Mouse (Mus musculus) E14TG2a.4 (cell line): Measurements from ENCODE around the gene Tceal7.

Experiments used
- H3K27me3 ChIP-seq: 2 replicates; pipeline ENCODE4 v1.6.1; 2014; ENCODE audit warnings: low read length, control low read depth; ENCODE audit not compliant: insufficient read depth
- H3K36me3 ChIP-seq: 2 replicates; pipeline ENCODE4 v1.6.1; 2014; ENCODE audit warnings: low read length, control low read depth; ENCODE audit not compliant: insufficient read depth
- H3K4me1 ChIP-seq: replicated peaks from 2 replicates; pipeline ENCODE4 v1.6.1; 2014; ENCODE audit warnings: low read depth, low read length, control low read depth
- H3K4me3 ChIP-seq: replicated peaks from 2 replicates; pipeline ENCODE4 v1.5.1; 2014; ENCODE audit warnings: mild to moderate bottlenecking, low read length
- H3K9me3 ChIP-seq: 2 replicates; pipeline ENCODE4 v1.6.1; 2014; ENCODE audit warnings: low read length, control low read depth
- CTCF ChIP-seq: conservative IDR thresholded peaks from 2 replicates; pipeline ENCODE4 v1.5.1; 2014; ENCODE audit warnings: low read length
- NANOG ChIP-seq: IDR thresholded peaks from 2 replicates; pipeline ENCODE4 v1.6.1; 2014; ENCODE audit warnings: borderline replicate concordance, low read length, mixed read lengths
- POU5F1 ChIP-seq: IDR thresholded peaks from 2 replicates; pipeline ENCODE4 v1.6.1; 2014; ENCODE audit warnings: low read length, borderline replicate concordance

Tceal7 gene

GRCm38 (mm10) chrX:136195193-136195944 lies 19.2 kb upstream of the Tceal7 start:
- Histone ChIP-seq H3K36me3 (no peaks in the 10 kb centered on the region), H3K4me3 (no peak overlapping the region), H3K27me3 (no peaks in the 10 kb centered on the region), H3K9me3 (no peaks in the 10 kb centered on the region), H3K4me1 (no peaks in the 10 kb centered on the region)
- TF ChIP-seq NANOG (no peak), CTCF (no peak)

DNA sequence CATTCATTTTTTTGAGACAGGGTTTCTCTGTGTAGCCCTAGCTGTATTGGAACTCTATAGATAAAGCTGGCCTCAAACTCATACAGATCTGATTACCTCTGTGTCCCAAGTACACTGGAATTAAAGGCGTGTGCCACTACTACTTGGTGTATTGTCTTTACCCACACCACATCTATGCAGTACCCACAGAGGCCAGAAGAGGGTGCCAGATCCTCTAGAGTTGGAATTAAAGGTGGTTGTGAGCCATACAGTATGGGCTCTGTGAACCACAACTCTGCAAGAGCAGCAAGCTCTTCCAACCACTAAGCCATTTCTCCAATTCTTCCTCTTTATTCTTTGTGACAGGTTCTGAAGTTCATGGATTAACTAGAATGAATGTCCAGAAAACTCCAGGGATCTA lies 17.7 kb upstream of the Tceal7 start:
- Histone ChIP-seq H3K9me3 (no peaks in the 10 kb centered on the region), H3K4me1 (no peaks in the 10 kb centered on the region), H3K4me3 (no peak overlapping the region), H3K36me3 (no peaks in the 10 kb centered on the region), H3K27me3 (no peaks in the 10 kb centered on the region)
- TF ChIP-seq POU5F1 (no peak), CTCF (peak; percentile 58)

DNA sequence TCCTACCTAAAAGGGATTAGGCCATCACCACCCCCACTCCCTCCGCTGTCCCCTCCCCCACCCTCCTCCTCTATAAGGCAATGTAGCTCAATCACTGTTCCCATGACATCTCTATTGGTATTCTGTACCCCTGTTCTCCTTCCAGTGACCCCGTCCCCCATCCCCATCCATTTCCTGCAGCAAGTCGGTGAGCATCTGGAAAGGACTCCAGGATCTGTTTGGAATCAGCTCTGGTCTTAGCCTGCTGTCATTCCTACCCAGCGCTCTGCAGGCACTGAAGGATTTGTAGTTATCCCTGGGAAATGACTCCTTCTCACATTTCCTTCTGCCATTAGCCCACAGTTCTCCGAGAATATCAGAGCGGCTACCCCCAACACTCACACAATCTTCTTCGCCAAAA lies 11.3 kb upstream of the Tceal7 start:
- peak overlapping the region; percentile 59 for H3K4me3 ChIP-seq
- peaks cover 9% of the 10 kb centered on the region for H3K4me1 ChIP-seq
- peaks cover 3% of the 10 kb centered on the region; the same call in 1 of the 2 replicates for H3K27me3 ChIP-seq
- TF ChIP-seq POU5F1 (no peak), CTCF (no peak), NANOG (no peak)
- H3K9me3 ChIP-seq: no peaks in the 10 kb centered on the region
- no peaks in the 10 kb centered on the region for H3K36me3 ChIP-seq

- Histone ChIP-seq H3K27me3 (peaks cover 3% of the 10 kb centered on the region; the same call in 1 of the 2 replicates), H3K36me3 (no peaks in the 10 kb centered on the region), H3K4me1 (peaks cover 9% of the 10 kb centered on the region), H3K4me3 (peak within 1 kb of the TSS; percentile 59), H3K9me3 (no peaks in the 10 kb centered on the region)
- no peak for TF ChIP-seq NANOG
- TF ChIP-seq CTCF: no peak
- TF ChIP-seq POU5F1: no peak
Measured at GRCm38 (mm10) chrX:136203664-136204066, 10.9 kb upstream of the Tceal7 start, which contains the start of gene Tceal5. TSS of gene Tceal5 (minus strand) at chrX:136203876.

DNA sequence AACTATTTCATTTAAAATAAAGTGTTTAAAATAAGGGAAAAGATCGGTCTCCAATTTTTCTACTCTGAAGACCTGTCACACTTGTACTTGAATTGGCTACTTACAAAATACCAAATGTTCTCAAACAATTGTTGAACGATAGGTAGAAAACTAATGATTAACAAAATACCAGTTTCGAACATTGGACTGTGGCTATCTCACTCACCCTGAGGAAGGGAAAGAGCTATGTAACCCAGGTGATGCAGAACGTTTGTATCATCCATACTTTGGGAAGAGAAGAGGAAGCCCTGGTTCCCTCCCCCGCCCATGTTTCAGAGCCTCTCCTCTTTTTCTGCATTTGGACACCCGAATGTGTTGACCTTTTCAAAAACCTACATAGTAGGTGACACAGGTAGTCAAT lies 10.2 kb upstream of the Tceal7 start:
- TF ChIP-seq CTCF: no peak
- TF ChIP-seq NANOG: no peak
- no peak for TF ChIP-seq POU5F1
- H3K27me3 ChIP-seq: peaks cover 3% of the 10 kb centered on the region; the same call in 1 of the 2 replicates
- no peaks in the 10 kb centered on the region for H3K36me3 ChIP-seq
- no peaks in the 10 kb centered on the region for H3K9me3 ChIP-seq
- peaks cover 9% of the 10 kb centered on the region for H3K4me1 ChIP-seq
- no peak overlapping the region for H3K4me3 ChIP-seq

DNA sequence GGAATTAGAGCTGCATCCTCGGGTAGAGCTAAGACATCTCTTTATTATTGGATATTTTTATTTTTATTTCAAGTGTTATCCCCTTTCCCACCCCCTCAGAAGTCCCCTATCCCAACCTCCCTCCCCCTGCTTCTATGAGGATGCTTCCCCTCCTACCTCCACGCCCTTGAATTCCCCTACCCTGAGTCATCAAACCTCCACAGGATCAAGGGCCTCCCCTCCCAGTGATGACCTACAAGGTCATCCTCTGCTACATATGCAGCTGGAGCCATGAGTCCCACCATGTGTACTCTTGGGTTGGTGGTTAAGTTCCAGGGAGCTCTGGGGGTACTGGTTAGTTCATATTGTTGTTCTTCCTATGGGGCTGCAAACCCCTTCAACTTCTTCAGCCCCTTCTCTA lies 1.2 kb upstream of the Tceal7 start:
- no peak for TF ChIP-seq CTCF
- TF ChIP-seq POU5F1: no peak
- no peak for TF ChIP-seq NANOG
- Histone ChIP-seq H3K27me3 (no peaks in the 10 kb centered on the region), H3K4me3 (no peak overlapping the region), H3K9me3 (no peaks in the 10 kb centered on the region), H3K4me1 (peaks cover 10% of the 10 kb centered on the region), H3K36me3 (no peaks in the 10 kb centered on the region)

DNA sequence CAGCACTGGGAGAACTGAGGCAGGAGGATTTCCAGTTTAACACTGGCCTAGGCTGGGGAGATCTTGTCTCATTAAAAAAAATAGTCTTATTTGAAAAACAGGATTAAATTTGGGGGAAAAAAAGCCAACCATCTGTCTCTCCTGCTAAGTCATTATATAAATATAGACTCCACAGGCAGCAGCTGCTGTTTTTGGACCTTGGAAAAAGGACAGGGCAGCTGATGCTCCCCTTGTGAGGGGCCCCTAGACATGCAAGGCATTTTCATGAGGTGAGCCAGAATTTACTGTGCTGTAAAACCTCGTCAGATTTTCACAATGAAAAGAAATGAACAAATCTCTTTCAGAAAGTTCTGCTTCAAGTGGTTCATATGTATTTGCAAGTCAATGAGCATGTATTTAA lies 1.7 kb downstream of the Tceal7 start:
- Histone ChIP-seq H3K4me3 (no peak overlapping the region), H3K4me1 (peaks cover 10% of the 10 kb centered on the region), H3K36me3 (no peaks in the 10 kb centered on the region), H3K9me3 (no peaks in the 10 kb centered on the region), H3K27me3 (no peaks in the 10 kb centered on the region)
- TF ChIP-seq NANOG (no peak), CTCF (no peak), POU5F1 (no peak)

GRCm38 (mm10) chrX:136223714-136224113 lies 9.1 kb downstream of the Tceal7 start:
- Histone ChIP-seq H3K4me1 (no peaks in the 10 kb centered on the region), H3K9me3 (no peaks in the 10 kb centered on the region), H3K4me3 (no peak overlapping the region), H3K36me3 (no peaks in the 10 kb centered on the region), H3K27me3 (no peaks in the 10 kb centered on the region)
- no peak for TF ChIP-seq CTCF
- no peak for TF ChIP-seq NANOG
- TF ChIP-seq POU5F1: no peak

GRCm38 (mm10) chrX:136227768-136228167 lies 13.2 kb downstream of the Tceal7 start:
- Histone ChIP-seq H3K36me3 (no peaks in the 10 kb centered on the region), H3K9me3 (no peaks in the 10 kb centered on the region), H3K4me3 (no peak overlapping the region), H3K27me3 (no peaks in the 10 kb centered on the region), H3K4me1 (no peaks in the 10 kb centered on the region)
- TF ChIP-seq CTCF (no peak), NANOG (no peak), POU5F1 (no peak)
